Mouse (Mus musculus): ENCODE measurements around the gene Pth1r. TPM values are rescaled to one million over a fixed set of nuclear protein-coding genes. Genes with fewer than 3 reads are reported as not detected.

The Pth1r gene
- total RNA-seq, 1 experiment from 2014 or later: not detected

GRCm38 (mm10) chr9:110731859-110732258 is 15.1 kb downstream of the Pth1r start:
- no peak for ATAC-seq (replicated peaks in 1 of 2; ENCODE audit: insufficient read depth in 1 of 2, low FRiP score in 2 of 2, low TSS enrichment in 1 of 2, low read depth in 1 of 2, poor library complexity in 2 of 2, severe bottlenecking in 2 of 2)

DNA sequence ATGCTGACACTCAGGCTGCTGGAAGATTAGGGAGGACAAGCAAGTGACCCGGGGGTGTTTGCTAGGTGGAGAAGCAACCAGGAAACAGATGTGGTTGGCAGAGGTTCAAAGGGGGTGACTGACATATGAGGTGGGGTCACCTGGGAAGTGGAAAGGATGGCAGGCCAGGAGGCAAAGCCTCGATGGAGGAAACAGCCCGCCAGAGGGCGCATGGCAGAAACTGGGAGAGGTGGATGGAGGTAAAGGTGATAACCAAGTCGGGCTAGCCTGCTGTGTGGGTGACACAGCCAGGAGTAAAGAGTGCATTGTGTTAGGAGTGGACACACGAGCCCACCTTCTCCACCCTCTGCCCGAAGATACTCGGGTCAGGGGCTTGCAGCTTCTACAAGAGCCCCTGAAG is 17.1 kb downstream of the Pth1r start:
- ATAC-seq (replicated peaks in 1 of 2; ENCODE audit: insufficient read depth in 1 of 2, low FRiP score in 2 of 2, low TSS enrichment in 1 of 2, low read depth in 1 of 2, poor library complexity in 2 of 2, severe bottlenecking in 2 of 2): no peak

DNA sequence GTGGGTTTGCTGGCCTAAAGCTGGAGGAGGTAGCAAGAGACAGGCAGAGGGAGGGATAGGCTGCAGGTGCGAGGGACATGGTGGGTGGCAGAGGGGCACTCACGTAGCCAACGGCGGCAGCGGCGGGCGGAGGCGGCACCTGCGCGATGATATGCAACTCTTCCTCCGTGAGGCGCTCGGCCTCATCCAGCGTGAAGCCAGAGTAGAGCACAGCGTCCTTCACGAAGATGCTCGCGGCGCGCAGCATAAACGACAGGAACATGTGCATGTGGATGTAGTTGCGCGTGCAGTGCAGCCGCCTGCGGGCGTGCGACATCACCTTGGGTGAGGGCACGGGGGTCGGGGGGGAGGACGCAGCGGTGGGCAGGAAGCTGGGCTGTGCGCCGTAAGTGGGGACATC is 20.1 kb downstream of the Pth1r start:
- ATAC-seq (replicated peaks in 1 of 2; ENCODE audit: insufficient read depth in 1 of 2, low FRiP score in 2 of 2, low TSS enrichment in 1 of 2, low read depth in 1 of 2, poor library complexity in 2 of 2, severe bottlenecking in 2 of 2): no peak

GRCm38 (mm10) chr9:110725721-110726135 is 21.2 kb downstream of the Pth1r start:
- no peak for ATAC-seq (replicated peaks in 1 of 2; ENCODE audit: insufficient read depth in 1 of 2, low FRiP score in 2 of 2, low TSS enrichment in 1 of 2, low read depth in 1 of 2, poor library complexity in 2 of 2, severe bottlenecking in 2 of 2)

DNA sequence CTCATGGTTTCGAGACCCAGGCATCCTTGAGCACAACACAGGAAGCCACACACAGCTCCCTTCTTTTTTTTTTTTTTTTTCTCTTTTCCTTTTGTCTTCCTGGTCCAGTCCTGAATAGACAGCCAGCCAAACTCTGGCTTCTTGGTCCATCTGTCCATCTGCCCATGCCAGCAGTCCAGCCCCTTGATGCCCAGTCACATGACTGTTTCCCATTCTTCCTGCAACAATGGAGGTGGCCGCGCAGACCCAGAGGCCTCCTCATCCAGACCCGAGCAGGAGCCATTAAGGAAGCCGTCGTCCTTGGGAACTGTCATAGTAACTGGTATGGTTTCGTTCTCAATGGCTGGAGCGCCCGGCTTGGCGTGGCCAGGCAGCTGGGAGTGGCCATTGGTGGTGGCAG is 24.9 kb downstream of the Pth1r start:
- ATAC-seq (replicated peaks in 1 of 2; ENCODE audit: insufficient read depth in 1 of 2, low FRiP score in 2 of 2, low TSS enrichment in 1 of 2, low read depth in 1 of 2, poor library complexity in 2 of 2, severe bottlenecking in 2 of 2): no peak

DNA sequence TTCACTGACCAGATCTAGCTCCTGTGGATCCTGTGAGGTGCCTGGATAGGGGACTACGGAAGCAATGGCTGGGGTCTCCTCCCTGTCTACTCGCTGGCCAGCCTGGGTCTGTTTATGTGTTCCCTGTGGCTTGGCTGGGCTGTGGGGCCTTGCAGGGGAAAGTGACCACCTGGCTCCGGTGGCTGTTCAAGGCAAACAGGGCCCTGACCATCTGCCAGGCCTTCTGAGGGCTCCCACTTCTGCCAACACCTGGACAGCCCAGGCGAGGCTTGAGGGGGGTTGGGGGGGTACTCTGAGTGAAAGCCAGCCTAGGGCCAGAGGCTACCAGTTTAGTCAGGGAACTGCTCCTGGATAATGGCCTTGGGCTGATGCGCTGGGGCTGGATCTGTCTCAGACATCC is 27.0 kb downstream of the Pth1r start:
- no peak for ATAC-seq (replicated peaks in 1 of 2; ENCODE audit: insufficient read depth in 1 of 2, low FRiP score in 2 of 2, low TSS enrichment in 1 of 2, low read depth in 1 of 2, poor library complexity in 2 of 2, severe bottlenecking in 2 of 2)

DNA sequence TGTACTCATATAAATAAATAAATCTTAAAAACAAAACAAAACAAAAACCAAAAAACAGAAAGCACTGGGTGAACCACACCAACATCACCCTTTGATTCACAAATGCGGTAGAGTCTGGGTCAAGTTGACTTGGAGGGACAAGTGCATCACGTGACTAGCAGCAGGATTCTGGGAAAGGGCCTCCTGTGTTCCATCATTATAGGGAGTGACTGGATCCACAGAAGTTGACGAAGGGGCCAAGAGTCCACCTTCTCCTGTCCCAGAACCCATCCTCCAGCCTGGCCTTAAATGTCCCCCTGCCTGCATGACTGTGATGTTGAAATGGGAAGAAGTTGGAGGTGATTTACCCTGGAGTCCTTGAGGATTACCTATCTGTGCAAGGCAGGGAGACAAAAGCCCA is 28.1 kb downstream of the Pth1r start:
- no peak for ATAC-seq (replicated peaks in 1 of 2; ENCODE audit: insufficient read depth in 1 of 2, low FRiP score in 2 of 2, low TSS enrichment in 1 of 2, low read depth in 1 of 2, poor library complexity in 2 of 2, severe bottlenecking in 2 of 2)

GRCm38 (mm10) chr9:110718071-110718470 is 28.9 kb downstream of the Pth1r start:
- no peak for ATAC-seq (replicated peaks in 1 of 2; ENCODE audit: insufficient read depth in 1 of 2, low FRiP score in 2 of 2, low TSS enrichment in 1 of 2, low read depth in 1 of 2, poor library complexity in 2 of 2, severe bottlenecking in 2 of 2)

DNA sequence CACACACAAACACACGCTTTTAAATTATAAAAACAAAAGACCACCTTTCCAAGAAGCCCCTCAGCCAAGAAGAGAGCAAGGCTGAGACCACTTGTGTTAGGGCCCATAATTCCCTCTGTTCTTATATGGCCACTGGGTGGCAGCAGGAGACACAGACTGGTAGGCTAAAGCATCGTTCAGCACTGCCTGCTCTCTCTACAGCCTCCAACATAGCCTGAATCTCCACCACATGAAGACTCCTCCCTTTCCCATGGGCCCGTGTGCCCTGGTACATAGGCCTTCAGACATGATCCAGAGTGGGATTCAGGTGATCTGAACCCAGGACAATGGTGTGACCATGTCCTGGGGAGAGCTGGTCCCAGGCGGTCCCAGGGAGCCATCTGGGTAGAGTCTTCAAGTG is 30.2 kb downstream of the Pth1r start:
- peak; percentile 63 to 74; a peak in 2 of 4 replicates for ATAC-seq (replicated peaks in 1 of 2; ENCODE audit: insufficient read depth in 1 of 2, low FRiP score in 2 of 2, low TSS enrichment in 1 of 2, low read depth in 1 of 2, poor library complexity in 2 of 2, severe bottlenecking in 2 of 2)

- ATAC-seq (replicated peaks in 1 of 2; ENCODE audit: insufficient read depth in 1 of 2, low FRiP score in 2 of 2, low TSS enrichment in 1 of 2, low read depth in 1 of 2, poor library complexity in 2 of 2, severe bottlenecking in 2 of 2): no peak
Observed at GRCm38 (mm10) chr9:110715426-110715825, 31.5 kb downstream of the Pth1r start.

- ATAC-seq (replicated peaks in 1 of 2; ENCODE audit: insufficient read depth in 1 of 2, low FRiP score in 2 of 2, low TSS enrichment in 1 of 2, low read depth in 1 of 2, poor library complexity in 2 of 2, severe bottlenecking in 2 of 2): no peak
Observed at GRCm38 (mm10) chr9:110713389-110713788, 33.6 kb downstream of the Pth1r start.

GRCm38 (mm10) chr9:110712545-110712944 is 34.4 kb downstream of the Pth1r start:
- no peak for ATAC-seq (replicated peaks in 1 of 2; ENCODE audit: insufficient read depth in 1 of 2, low FRiP score in 2 of 2, low TSS enrichment in 1 of 2, low read depth in 1 of 2, poor library complexity in 2 of 2, severe bottlenecking in 2 of 2)

GRCm38 (mm10) chr9:110711996-110712395 is 34.9 kb downstream of the Pth1r start:
- no peak for ATAC-seq (replicated peaks in 1 of 2; ENCODE audit: insufficient read depth in 1 of 2, low FRiP score in 2 of 2, low TSS enrichment in 1 of 2, low read depth in 1 of 2, poor library complexity in 2 of 2, severe bottlenecking in 2 of 2)

DNA sequence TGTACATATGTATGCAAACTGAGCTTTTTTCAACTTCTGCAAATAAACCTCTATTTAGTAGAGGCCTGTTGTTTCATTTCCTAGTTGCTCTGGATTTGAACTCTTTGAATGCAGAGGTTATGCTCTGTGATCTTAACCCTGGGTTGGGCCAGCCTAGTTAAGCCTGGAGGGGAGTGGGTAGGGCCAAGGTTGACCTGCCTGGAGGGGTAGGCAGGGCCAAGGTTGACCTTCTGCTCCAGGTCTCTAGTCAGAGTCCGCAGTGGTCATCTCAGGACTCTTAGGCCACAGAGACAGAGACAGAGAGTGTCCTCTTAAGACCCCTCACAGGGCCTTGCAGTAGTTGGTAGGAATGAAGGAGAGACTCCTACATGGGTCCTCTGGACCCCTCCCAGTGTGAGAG is 35.4 kb downstream of the Pth1r start:
- ATAC-seq (replicated peaks in 1 of 2; ENCODE audit: insufficient read depth in 1 of 2, low FRiP score in 2 of 2, low TSS enrichment in 1 of 2, low read depth in 1 of 2, poor library complexity in 2 of 2, severe bottlenecking in 2 of 2): no peak

GRCm38 (mm10) chr9:110709640-110710258 is 37.2 kb downstream of the Pth1r start:
- ATAC-seq (replicated peaks in 1 of 2; ENCODE audit: insufficient read depth in 1 of 2, low FRiP score in 2 of 2, low TSS enrichment in 1 of 2, low read depth in 1 of 2, poor library complexity in 2 of 2, severe bottlenecking in 2 of 2): peak; percentile 98

DNA sequence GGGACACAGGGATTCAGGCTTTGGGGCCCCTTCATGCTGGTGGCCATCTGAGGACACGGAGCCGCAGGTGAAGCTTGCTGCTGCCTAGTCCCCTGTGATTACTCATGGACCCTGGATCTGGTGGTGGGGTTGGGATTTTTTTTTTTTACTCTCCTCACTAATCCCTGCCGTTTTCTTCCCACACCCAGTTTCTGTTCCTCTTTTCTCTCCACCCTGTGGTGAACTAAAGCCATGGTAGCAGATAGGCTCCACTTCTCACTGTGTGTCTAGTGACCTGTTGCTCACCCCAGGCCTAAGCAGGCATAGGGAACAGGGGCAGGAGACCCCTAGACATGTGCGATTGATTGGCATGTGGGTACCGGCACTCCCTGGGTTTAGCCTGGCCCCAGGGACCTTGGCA is 40.2 kb downstream of the Pth1r start:
- ATAC-seq (replicated peaks in 1 of 2; ENCODE audit: insufficient read depth in 1 of 2, low FRiP score in 2 of 2, low TSS enrichment in 1 of 2, low read depth in 1 of 2, poor library complexity in 2 of 2, severe bottlenecking in 2 of 2): peak; percentile 59 to 68

DNA sequence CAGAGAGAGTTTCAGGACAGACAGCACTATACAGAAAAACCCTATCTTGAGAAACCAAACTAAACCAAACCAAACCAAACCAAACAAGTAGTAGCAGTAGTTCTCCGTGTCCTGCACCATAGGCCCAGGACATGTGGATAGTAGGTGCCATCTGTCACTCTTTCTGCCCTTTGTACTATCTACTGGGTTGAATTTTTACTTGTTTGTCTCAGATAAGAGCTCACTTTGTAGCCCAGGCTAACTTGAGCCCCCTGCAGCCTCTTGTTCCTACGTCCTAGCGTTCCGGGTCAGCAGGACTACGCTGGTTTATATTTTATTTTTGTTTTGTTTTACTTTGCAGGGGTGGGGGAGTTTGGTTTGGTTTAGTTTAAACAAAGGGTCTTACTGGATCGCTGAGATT is 43.0 kb downstream of the Pth1r start:
- no peak for ATAC-seq (replicated peaks in 1 of 2; ENCODE audit: insufficient read depth in 1 of 2, low FRiP score in 2 of 2, low TSS enrichment in 1 of 2, low read depth in 1 of 2, poor library complexity in 2 of 2, severe bottlenecking in 2 of 2)

GRCm38 (mm10) chr9:110702848-110703247 is 44.1 kb downstream of the Pth1r start:
- ATAC-seq (replicated peaks in 1 of 2; ENCODE audit: insufficient read depth in 1 of 2, low FRiP score in 2 of 2, low TSS enrichment in 1 of 2, low read depth in 1 of 2, poor library complexity in 2 of 2, severe bottlenecking in 2 of 2): no peak

- ATAC-seq (replicated peaks in 1 of 2; ENCODE audit: insufficient read depth in 1 of 2, low FRiP score in 2 of 2, low TSS enrichment in 1 of 2, low read depth in 1 of 2, poor library complexity in 2 of 2, severe bottlenecking in 2 of 2): no peak
Observed at GRCm38 (mm10) chr9:110701114-110702032, 45.6 kb downstream of the Pth1r start.
